Mouse (Mus musculus) adrenal gland, postnatal 14 days (tissue): ENCODE results near the gene Gm12166. TPM values are rescaled to one million over a fixed set of nuclear protein-coding genes. Genes with fewer than 3 reads are reported as not detected.
A peak's percentile ranks its signal among the peaks of the same experiment; 100 is the strongest.

Experiments used
- DNase-seq: peaks from one replicate; pipeline ENCODE4 v3.0.0; 2021; ENCODE audit warnings: mixed read lengths
- microRNA-seq, 2 experiments: library from miRNA; unstranded; fragments of <30 nt; microRNA quantifications; one replicate each; pipeline ENCODE4 v1.2.0; 2021
- total RNA-seq: library from RNA; stranded (reverse); gene quantifications from 2 replicates; pipeline ENCODE4 v1.2.3, GENCODE M21; 2021

Gm12166 gene
- total RNA-seq, 1 experiment from 2014 or later: 4.1 TPM

- peak; percentile 76 for DNase-seq
Observed at GRCm38 (mm10) chr11:46016061-46016460, 36.1 kb downstream of the Gm12166 start.

Small RNA genes lying within 50 kb of the gene (microRNA-seq; reads per million reads assigned to microRNA genes)
- 0 reads per million in 2 experiments for gene Mir8100

Other genes with a start within 250 kb of the Gm12166 start
- 66.5 and 67.2 TPM in 2 replicates for gene Clint1, start 200.3 kb downstream of the Gm12166 start, total RNA-seq
- gene Lsm11, start 107.4 kb downstream of the Gm12166 start, total RNA-seq: 12.5 and 14.2 TPM in 2 replicates
- 15.3 and 19.1 TPM in 2 replicates for gene Thg1l, start 96.8 kb downstream of the Gm12166 start, total RNA-seq
- gene Sox30, start 72.0 kb downstream of the Gm12166 start, total RNA-seq: 0.26 and 0.45 TPM in 2 replicates
- 10.7 and 13.2 TPM in 2 replicates for gene Adam19, start 3.7 kb upstream of the Gm12166 start, total RNA-seq
- not detected in 2 replicates for gene Nipal4, start 114.2 kb upstream of the Gm12166 start, total RNA-seq
- gene Fndc9, start 183.2 kb upstream of the Gm12166 start, total RNA-seq: not detected in 2 replicates